In genomic region chr16:21735638-21736037, GRCm38 (mm10) we compare ENCODE assay signal across 36 mouse cellular contexts. TPM values are rescaled to one million over a fixed set of nuclear protein-coding genes. Genes with fewer than 3 reads are reported as not detected.
"Had no signal": no experiment of that assay in that cellular context is flagged by ENCODE, and none has a peak within 500 bp of the region (broad histone marks: within the 10 kb centered on the region; RNA-seq: fewer than 3 reads in every experiment).

No protein-coding gene starts in this region.

- H3K4me2 ChIP-seq: heart, embryonic 11.5 days; heart, embryonic 12.5 days; heart, embryonic 13.5 days; heart, embryonic 15.5 days; hindbrain, embryonic 12.5 days; hindbrain, embryonic 13.5 days; hindbrain, embryonic 14.5 days; hindbrain, embryonic 15.5 days; intestine, embryonic 15.5 days; kidney, embryonic 15.5 days had no signal

- H3K9me3 ChIP-seq: heart, embryonic 13.5 days; heart, embryonic 15.5 days; hindbrain, embryonic 12.5 days; hindbrain, embryonic 13.5 days; hindbrain, embryonic 15.5 days; intestine, embryonic 15.5 days; kidney, embryonic 15.5 days had no signal

- ATAC-seq: hindbrain, embryonic 16.5 days; hindbrain, postnatal 0 days; inflammation-experienced regulatory T-cells, adult 6 months; intestine, embryonic 15.5 days; intestine, embryonic 16.5 days; intestine, postnatal 0 days had no signal

- H3K4me1 ChIP-seq: heart, embryonic 12.5 days; heart, embryonic 15.5 days; hindbrain, embryonic 10.5 days; hindbrain, embryonic 12.5 days; hindbrain, embryonic 13.5 days; hindbrain, embryonic 15.5 days; intestine, embryonic 15.5 days; kidney, embryonic 15.5 days had no signal

- H3K27me3 ChIP-seq: heart, embryonic 15.5 days; hindbrain, embryonic 12.5 days; hindbrain, embryonic 13.5 days; hindbrain, embryonic 15.5 days; intestine, embryonic 15.5 days; kidney, embryonic 15.5 days had no signal

- H3K27ac ChIP-seq: heart, embryonic 13.5 days; heart, embryonic 15.5 days; hindbrain, embryonic 10.5 days; hindbrain, embryonic 12.5 days; hindbrain, embryonic 13.5 days; hindbrain, embryonic 14.5 days; hindbrain, embryonic 15.5 days; hindbrain, postnatal 0 days; intestine, embryonic 15.5 days; kidney, embryonic 15.5 days; kidney, postnatal 0 days; layer of hippocampus, adult 2 months; left cerebral cortex, adult 2 months had no signal

- DNase-seq: heart, postnatal 10 days; heart, postnatal 14 days; heart, postnatal 36 days; heart, postnatal 4 days; kidney, adult 11 months; kidney, adult 18-20 months; kidney, adult 2 months; kidney, adult 8-10 months; kidney, adult 9 months; kidney, postnatal 10 days; kidney, postnatal 14 days; kidney, postnatal 25 days; kidney, postnatal 36 days; kidney, postnatal 4 days; layer of hippocampus, adult 9-11 months; layer of hippocampus, postnatal 36 days had no signal

- H3K36me3 ChIP-seq: heart, embryonic 12.5 days; heart, embryonic 13.5 days; heart, embryonic 15.5 days; hindbrain, embryonic 10.5 days; hindbrain, embryonic 12.5 days; hindbrain, embryonic 13.5 days; hindbrain, embryonic 15.5 days; intestine, embryonic 15.5 days; kidney, embryonic 15.5 days had no signal

- H3K4me3 ChIP-seq: heart, embryonic 12.5 days; heart, embryonic 13.5 days; heart, embryonic 15.5 days; hindbrain, embryonic 10.5 days; hindbrain, embryonic 12.5 days; hindbrain, embryonic 13.5 days; hindbrain, embryonic 15.5 days; intestine, embryonic 15.5 days; kidney, embryonic 15.5 days; layer of hippocampus, adult 2 months; left cerebral cortex, adult 2 months had no signal

- H3K9ac ChIP-seq: heart, embryonic 12.5 days; heart, embryonic 13.5 days; heart, embryonic 15.5 days; hindbrain, embryonic 12.5 days; hindbrain, embryonic 13.5 days; hindbrain, embryonic 14.5 days; hindbrain, embryonic 15.5 days; intestine, embryonic 15.5 days; kidney, embryonic 15.5 days had no signal

RNA-seq across cellular contexts. Expression of gene Map3k13, which starts 58.5 kb away (rescaled TPM):
- total RNA-seq: hematopoietic stem cell, adult 5-6 weeks had no signal
